Mouse (Mus musculus): ENCODE data around the gene Rufy3. TPM values are rescaled to one million over a fixed set of nuclear protein-coding genes. Genes with fewer than 3 reads are reported as not detected.

Gene Rufy3
- polyA plus RNA-seq, 1 experiment from 2014 or later, result 262 TPM

DNA sequence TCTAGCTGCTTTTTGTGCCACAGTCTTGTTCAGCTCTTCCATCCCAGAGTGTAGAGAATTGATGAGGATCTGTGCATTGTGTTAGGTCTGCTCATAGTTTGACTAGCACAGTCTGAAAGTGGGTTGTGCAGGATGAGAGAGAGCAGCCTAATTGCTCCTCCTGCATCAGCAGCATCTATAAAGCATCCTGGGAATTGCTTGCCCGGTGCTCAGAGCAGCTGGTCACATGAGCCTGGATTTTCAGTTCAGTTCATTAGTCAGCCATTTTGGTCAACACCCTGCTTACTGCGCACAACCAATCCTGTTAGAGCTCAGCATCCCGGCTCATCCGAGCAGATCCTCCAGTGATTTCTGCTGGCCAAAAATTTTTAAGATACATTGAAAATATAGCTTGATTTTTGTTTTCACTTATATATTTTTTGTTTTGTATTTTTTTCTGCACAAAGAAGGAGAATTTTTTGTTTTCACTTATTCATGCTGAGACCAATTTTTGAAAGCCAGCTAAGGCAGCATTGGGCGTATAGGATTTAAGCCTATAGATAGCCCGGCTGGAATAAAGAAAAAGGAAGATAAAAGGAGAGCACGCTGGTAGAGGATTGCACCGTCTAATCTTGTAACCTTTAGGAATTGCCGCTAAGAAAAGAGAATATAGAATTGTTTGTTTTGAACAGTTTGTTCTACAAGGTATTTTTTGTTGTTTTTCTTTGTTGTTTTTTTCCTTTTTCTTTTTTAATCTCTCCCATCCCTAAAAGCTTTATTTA is 18.6 kb downstream of the Rufy3 start:
- peak overlapping the region; percentile 85 for H3K4me2 ChIP-seq (replicated peaks)
- peak overlapping the region; percentile 67 for H3K4me3 ChIP-seq
- peak overlapping the region; percentile 80 for H3K9ac ChIP-seq (replicated peaks)
- WGBS, result 9% methylated on average over 9 of the region's 9 CpGs
- peak; percentile 96 for ATAC-seq (replicated peaks)
- peak overlapping the region; percentile 87 for H3K27ac ChIP-seq (replicated peaks)
- H3K4me1 ChIP-seq, result peaks cover 43% of the 10 kb centered on the region
- H3K36me3 ChIP-seq, result no peaks in the 10 kb centered on the region
- no peaks in the 10 kb centered on the region for H3K9me3 ChIP-seq
- H3K27me3 ChIP-seq, result no peaks in the 10 kb centered on the region

DNA sequence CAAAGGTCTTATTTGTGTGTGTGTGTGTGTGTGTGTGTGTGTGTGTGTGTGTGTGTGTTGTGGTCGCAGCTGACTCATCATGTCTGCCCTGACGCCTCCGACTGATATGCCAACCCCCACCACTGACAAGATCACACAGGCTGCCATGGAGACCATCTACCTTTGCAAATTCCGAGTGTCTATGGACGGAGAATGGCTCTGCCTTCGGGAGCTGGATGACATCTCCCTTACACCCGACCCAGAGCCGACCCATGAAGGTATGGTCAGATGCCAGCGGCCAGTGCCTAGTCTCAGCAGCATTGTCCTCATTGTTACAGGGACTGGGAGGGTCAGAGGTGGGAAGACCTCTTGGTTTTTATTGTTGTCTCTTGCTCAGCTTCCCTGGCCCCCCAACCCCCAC is 19.2 kb downstream of the Rufy3 start:
- ATAC-seq (replicated peaks), result peak; percentile 46
- Histone ChIP-seq H3K4me1 (peaks cover 49% of the 10 kb centered on the region), H3K27me3 (no peaks in the 10 kb centered on the region), H3K27ac (replicated peaks) (peak overlapping the region; percentile 87), H3K9ac (replicated peaks) (peak overlapping the region; percentile 80), H3K36me3 (no peaks in the 10 kb centered on the region), H3K4me3 (peak overlapping the region; percentile 67), H3K4me2 (replicated peaks) (peak overlapping the region; percentile 85), H3K9me3 (no peaks in the 10 kb centered on the region)
- 13% methylated on average over 9 of the region's 9 CpGs for WGBS

DNA sequence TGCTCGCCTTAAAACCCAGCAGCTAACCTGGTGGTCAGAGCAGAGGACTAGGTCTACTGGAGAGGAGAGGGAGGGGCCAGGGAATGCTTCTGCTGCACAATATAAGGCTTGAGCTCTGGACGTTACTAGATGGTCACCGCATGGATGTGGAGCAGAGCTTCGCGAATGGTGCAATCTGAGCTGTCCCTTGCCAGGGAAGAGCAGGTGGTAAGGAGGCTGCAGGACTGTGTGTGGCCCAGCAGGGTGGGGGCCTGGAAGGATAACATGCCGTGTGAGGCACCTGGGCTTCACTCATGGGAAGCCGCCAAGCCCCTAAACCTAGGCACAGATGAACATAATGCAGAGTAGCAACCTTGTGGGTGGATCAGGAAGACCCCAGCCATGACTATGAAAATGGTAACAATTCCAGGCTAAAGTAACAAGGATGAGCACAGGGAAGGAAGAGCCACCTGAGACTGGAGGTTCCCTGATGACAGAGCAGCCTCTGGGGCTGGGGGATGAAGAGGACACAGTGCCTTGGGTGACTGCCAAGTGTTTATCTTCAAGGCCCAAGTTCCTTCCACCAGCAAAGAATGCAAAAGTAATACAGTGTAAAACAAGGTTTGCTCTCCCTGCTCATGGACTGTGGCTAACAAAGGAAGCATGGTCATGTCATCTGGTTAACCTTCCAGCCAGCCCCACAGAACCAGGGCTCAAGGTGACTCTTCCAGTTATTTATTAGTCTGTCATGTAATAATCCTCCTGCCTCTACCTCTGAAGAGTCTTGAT is 21.8 kb downstream of the Rufy3 start:
- H3K4me1 ChIP-seq, result peaks cover 50% of the 10 kb centered on the region
- H3K36me3 ChIP-seq, result peaks cover 3% of the 10 kb centered on the region; the same call in 1 of the 2 replicates
- H3K27me3 ChIP-seq, result no peaks in the 10 kb centered on the region
- no peak for ATAC-seq (replicated peaks)
- H3K9ac ChIP-seq (replicated peaks), result peak overlapping the region; percentile 34
- H3K4me3 ChIP-seq, result peak overlapping the region; percentile 67
- 58% methylated on average over 7 of the region's 7 CpGs for WGBS
- no peaks in the 10 kb centered on the region for H3K9me3 ChIP-seq
- H3K27ac ChIP-seq (replicated peaks), result 0 out of 2 replicates have a peak overlapping the region, but pooled peaks have one; percentile 19
- peak overlapping the region; percentile 85 for H3K4me2 ChIP-seq (replicated peaks)

DNA sequence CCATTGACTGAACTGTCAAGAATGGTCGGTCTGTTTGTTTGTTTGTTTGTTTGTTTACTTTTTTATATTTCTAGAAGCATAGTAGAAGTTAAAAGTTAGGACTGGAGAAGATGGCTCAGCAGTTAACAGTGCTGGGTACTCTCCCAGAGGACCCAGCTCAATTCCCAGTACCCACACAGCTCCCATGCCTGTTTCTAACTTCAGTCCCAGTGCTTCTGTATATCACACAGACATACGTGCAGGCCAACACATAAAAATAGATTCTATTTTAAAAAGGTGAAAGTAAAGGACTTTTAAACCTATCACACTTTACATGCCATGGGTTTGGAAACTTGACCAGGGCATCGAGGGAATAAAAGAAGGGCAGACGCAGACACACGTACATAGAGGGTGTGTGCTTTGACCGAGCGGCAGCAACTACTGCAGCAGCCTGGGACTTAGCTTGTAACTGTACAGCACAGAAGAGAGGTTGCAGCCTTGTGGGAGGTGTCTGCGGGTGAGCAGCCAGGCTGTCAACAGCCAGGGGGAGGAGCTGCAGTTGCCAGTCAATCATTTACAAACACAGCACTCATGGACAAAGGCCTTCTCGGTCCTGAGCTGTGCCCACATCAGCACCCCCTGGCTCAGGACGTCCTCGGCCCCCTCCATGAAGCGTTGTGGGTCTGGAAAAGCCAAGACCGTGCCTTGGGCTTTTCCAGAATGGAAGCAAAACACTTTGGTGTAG is 22.5 kb downstream of the Rufy3 start:
- no peaks in the 10 kb centered on the region for H3K9me3 ChIP-seq
- H3K9ac ChIP-seq (replicated peaks), result peak overlapping the region; percentile 48
- H3K4me2 ChIP-seq (replicated peaks), result peak overlapping the region; percentile 85
- ATAC-seq (replicated peaks), result peak; percentile 33
- H3K36me3 ChIP-seq, result peaks cover 3% of the 10 kb centered on the region; the same call in 1 of the 2 replicates
- WGBS, result 28% methylated on average over 13 of the region's 13 CpGs
- H3K4me3 ChIP-seq, result peak overlapping the region; percentile 67
- H3K27me3 ChIP-seq, result no peaks in the 10 kb centered on the region
- peaks cover 50% of the 10 kb centered on the region for H3K4me1 ChIP-seq
- peak overlapping the region; percentile 53 for H3K27ac ChIP-seq (replicated peaks)

DNA sequence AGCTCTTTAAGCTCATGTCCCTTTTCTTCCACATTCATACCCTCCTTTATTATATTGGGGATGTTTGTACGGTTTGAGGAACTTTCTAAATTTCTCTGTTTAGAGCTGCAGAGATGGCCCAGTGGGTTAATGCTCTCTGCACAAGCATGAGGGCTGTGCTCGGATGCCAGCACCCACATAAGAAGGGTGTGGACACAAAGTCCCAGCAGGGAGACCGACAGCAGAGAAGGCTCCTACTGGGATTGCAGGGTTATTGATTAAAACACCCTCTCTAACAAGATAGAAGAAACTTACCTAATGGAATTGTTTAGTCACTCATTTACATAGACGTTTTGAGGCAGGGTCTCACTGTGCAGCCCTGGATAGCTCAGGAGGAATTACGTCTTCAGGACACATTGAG is 23.6 kb downstream of the Rufy3 start:
- 47% methylated on average over 5 of the region's 5 CpGs for WGBS
- Histone ChIP-seq H3K27ac (replicated peaks) (no peak overlapping the region), H3K27me3 (no peaks in the 10 kb centered on the region), H3K4me2 (replicated peaks) (peak overlapping the region; percentile 1; the same call in 1 of the 2 replicates), H3K4me3 (no peak overlapping the region), H3K4me1 (peaks cover 44% of the 10 kb centered on the region), H3K9me3 (no peaks in the 10 kb centered on the region), H3K36me3 (peaks cover 3% of the 10 kb centered on the region; the same call in 1 of the 2 replicates), H3K9ac (replicated peaks) (no peak overlapping the region)
- ATAC-seq (replicated peaks), result no peak

DNA sequence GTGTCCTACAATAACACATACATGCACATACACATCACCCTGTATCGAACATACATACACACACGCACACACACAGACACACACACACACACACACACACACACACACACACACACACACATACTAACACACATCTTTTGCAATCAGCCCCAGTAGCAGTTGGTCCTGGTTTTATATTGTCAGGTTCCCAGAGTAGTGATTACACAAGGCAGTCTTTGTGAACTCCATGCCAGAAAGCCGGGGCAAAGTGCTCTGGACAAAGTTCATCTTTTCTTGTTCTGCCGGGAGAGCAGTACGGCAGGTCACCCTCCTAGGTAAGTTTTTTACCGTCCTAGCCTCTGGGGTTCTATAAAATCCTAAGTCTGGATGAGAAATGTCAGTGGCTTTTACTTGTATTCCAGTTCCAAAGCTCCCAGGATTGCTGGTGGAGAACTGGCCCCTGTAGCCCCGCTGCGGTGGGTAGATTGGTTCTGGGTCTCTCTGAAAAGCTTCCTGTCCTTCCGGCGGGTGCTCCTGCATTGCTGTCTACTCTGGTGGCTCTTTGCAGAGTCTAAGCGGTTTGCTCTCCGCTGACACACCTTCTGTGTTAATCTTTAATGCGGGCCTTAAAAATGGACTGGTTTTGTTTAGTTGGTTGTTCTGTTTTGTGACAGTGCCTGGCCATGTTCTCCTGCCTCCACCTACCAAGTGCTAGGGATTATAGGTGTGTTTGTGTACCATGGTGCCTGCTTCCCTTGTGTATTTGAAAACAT is 28.8 kb downstream of the Rufy3 start:
- no peaks in the 10 kb centered on the region for H3K9me3 ChIP-seq
- no peaks in the 10 kb centered on the region for H3K27me3 ChIP-seq
- H3K9ac ChIP-seq (replicated peaks), result no peak overlapping the region
- no peak overlapping the region for H3K27ac ChIP-seq (replicated peaks)
- no peak overlapping the region for H3K4me3 ChIP-seq
- no peak for ATAC-seq (replicated peaks)
- peaks cover 3% of the 10 kb centered on the region; the same call in 1 of the 2 replicates for H3K36me3 ChIP-seq
- no peak overlapping the region for H3K4me2 ChIP-seq (replicated peaks)
- peaks cover 6% of the 10 kb centered on the region for H3K4me1 ChIP-seq
- WGBS, result 88% methylated on average over 13 of the region's 13 CpGs

DNA sequence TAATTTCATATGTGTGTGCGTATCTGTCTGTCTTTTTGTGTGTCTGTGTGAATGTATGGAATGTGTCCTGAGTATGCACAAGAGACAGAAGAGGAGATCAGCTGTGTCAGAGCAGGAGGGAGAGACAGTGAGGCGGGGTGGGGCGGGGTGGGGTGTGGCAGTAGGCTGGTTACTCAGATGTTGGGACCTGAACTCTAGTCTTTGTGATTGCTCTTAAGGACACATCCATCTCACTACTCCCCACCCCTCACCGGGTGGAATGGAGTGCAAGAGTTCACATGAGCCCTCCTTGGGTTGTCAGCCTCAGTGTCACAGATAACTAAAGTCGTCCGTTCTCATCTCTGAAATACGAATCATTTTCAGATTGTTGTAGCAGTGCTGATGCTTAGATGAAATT is 29.3 kb downstream of the Rufy3 start:
- Histone ChIP-seq H3K36me3 (peaks cover 5% of the 10 kb centered on the region), H3K27me3 (no peaks in the 10 kb centered on the region), H3K9me3 (no peaks in the 10 kb centered on the region), H3K4me2 (replicated peaks) (no peak overlapping the region), H3K4me1 (peaks cover under 1% of the 10 kb centered on the region; the same call in 1 of the 2 replicates), H3K27ac (replicated peaks) (no peak overlapping the region), H3K4me3 (no peak overlapping the region), H3K9ac (replicated peaks) (no peak overlapping the region)
- 96% methylated on average over 7 of the region's 7 CpGs for WGBS
- ATAC-seq (replicated peaks), result no peak

DNA sequence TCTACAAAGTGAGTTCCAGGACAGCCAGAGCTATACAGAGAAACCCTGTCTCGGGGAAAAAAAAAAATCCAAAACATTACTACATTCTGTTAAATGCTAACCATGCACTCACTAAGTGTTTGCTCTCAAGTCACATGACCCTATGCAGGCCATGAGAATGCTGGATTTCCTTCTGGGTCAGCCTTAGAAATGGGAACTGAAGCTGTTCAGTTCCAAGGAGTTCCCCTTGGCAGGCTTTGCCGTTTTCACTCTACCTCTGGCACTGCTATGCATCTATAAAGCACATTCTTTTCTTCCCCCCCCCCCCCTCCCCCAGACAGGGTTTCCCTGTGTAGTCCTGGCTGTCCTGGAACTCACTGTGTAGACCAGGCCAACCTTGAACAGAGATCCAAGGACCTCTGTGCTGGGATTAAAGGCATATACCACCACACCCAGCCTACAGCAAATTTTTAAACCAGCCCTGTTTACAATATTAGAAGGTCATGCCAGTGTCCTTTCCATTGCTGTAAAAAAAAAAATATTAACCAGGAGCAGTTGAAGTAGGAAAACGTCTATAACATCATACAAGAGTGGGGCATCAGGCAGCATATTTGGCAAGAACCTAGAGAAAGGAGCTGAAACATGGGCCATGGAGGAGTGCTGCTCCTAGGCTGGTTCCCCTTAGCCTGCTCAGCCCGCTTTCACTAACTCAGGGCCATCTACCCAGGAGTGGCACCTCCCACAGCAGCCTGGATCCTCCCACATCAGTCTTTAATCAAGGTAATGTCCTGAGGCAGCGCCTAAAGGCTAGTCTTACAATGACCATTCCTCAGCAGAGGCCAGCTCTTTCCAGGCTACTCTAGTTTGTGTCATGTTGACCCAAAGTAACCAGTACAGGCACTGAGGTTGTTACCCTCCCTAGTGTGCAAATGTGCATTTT is 31.0 kb downstream of the Rufy3 start:
- H3K4me1 ChIP-seq, result no peaks in the 10 kb centered on the region
- H3K4me3 ChIP-seq, result no peak overlapping the region
- 74% methylated on average over 5 of the region's 5 CpGs for WGBS
- no peak overlapping the region for H3K9ac ChIP-seq (replicated peaks)
- H3K4me2 ChIP-seq (replicated peaks), result no peak overlapping the region
- peaks cover 2% of the 10 kb centered on the region; the same call in 1 of the 2 replicates for H3K36me3 ChIP-seq
- H3K27ac ChIP-seq (replicated peaks), result no peak overlapping the region
- no peak for ATAC-seq (replicated peaks)
- H3K9me3 ChIP-seq, result no peaks in the 10 kb centered on the region
- H3K27me3 ChIP-seq, result no peaks in the 10 kb centered on the region

DNA sequence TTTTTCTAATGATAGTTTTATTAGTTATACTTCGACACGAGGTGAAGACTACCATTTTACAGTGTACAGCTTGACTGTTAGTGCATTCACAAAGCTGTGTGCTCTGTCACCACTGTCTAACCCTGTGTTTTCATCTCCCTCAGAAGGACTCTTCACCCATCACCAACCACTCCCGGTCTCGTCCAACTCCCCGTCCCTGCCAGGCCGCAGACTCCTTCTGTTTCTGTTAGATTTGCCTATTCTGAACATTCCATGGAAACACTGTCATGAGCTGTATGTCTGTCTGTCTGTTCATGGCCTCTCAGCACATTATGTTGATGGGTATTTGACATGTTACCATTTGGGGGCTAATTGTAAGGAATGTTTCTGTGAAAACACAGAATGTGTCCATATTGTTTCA is 34.1 kb downstream of the Rufy3 start:
- H3K27ac ChIP-seq (replicated peaks), result no peak overlapping the region
- WGBS, result 94% methylated on average over 6 of the region's 6 CpGs
- no peaks in the 10 kb centered on the region for H3K9me3 ChIP-seq
- H3K9ac ChIP-seq (replicated peaks), result no peak overlapping the region
- H3K4me1 ChIP-seq, result no peaks in the 10 kb centered on the region
- H3K36me3 ChIP-seq, result peaks cover 5% of the 10 kb centered on the region; the same call in 1 of the 2 replicates
- H3K27me3 ChIP-seq, result no peaks in the 10 kb centered on the region
- no peak overlapping the region for H3K4me2 ChIP-seq (replicated peaks)
- ATAC-seq (replicated peaks), result no peak
- H3K4me3 ChIP-seq, result no peak overlapping the region

DNA sequence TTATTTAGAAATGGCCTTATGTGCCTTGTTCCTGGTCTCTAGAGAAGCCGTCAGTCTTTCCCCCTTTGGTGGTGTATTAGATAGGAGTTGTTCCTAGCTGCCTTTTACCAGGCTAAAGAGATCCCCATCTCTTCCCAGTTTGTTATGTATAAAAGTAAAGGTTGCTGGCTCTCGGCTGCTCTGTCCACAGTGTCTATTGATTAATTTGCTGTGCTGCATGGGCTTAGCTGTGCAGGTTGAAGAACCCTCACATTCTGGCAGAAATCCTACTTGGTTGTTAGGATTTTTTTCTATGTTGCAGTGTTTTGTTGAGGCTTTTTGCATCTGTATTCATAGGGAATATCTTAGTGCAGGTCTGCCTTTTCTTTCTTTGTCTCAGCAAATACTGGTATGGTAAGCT is 37.2 kb downstream of the Rufy3 start:
- Histone ChIP-seq H3K4me3 (no peak overlapping the region), H3K9me3 (no peaks in the 10 kb centered on the region), H3K4me2 (replicated peaks) (no peak overlapping the region), H3K36me3 (peaks cover 13% of the 10 kb centered on the region), H3K27ac (replicated peaks) (no peak overlapping the region), H3K4me1 (no peaks in the 10 kb centered on the region), H3K27me3 (no peaks in the 10 kb centered on the region), H3K9ac (replicated peaks) (no peak overlapping the region)
- 82% methylated on average over 2 of the region's 2 CpGs for WGBS
- no peak for ATAC-seq (replicated peaks)

DNA sequence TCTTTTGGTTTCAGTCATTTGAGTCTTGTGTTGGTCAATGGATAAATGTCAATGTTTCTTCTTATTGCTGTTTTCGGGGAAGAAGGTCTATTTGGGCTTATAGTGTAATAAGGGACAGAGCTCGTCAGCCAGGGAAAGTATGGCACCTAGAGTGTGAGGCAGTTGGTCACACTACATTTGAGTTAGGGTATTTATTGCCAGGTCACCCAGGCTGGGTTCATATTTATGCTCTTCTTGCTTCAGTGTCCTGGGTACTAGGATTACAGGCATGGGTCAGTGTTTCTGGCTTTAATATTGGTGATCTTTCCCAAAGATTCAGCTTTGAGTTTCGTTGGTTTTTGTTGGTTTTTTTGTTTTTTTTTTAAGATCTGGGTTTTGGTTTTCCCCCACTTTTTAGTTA is 37.9 kb downstream of the Rufy3 start:
- no peaks in the 10 kb centered on the region for H3K4me1 ChIP-seq
- H3K9me3 ChIP-seq, result no peaks in the 10 kb centered on the region
- peaks cover 13% of the 10 kb centered on the region for H3K36me3 ChIP-seq
- H3K27ac ChIP-seq (replicated peaks), result no peak overlapping the region
- no peaks in the 10 kb centered on the region for H3K27me3 ChIP-seq
- no peak for ATAC-seq (replicated peaks)
- no peak overlapping the region for H3K4me3 ChIP-seq
- 90% methylated on average over 3 of the region's 3 CpGs for WGBS
- no peak overlapping the region for H3K4me2 ChIP-seq (replicated peaks)
- no peak overlapping the region for H3K9ac ChIP-seq (replicated peaks)

Data from forebrain, embryonic 15.5 days (tissue).